Mouse (Mus musculus): ENCODE results near the gene Plcxd2. TPM values are rescaled to one million over a fixed set of nuclear protein-coding genes. Genes with fewer than 3 reads are reported as not detected.

Gene Plcxd2
- total RNA-seq, 2 experiments from 2014 or later: 0.45 to 0.50 TPM

- DNase-seq: no peak
These were observed 73.5 kb downstream of the Plcxd2 start for GRCm38 (mm10) chr16:45936521-45936920.

GRCm38 (mm10) chr16:45935956-45936483 is 74.0 kb downstream of the Plcxd2 start:
- no peak for DNase-seq

GRCm38 (mm10) chr16:45934721-45935407 is 75.2 kb downstream of the Plcxd2 start:
- no peak for DNase-seq

- no peak for DNase-seq
These were observed 79.7 kb downstream of the Plcxd2 start for GRCm38 (mm10) chr16:45930308-45930707.

- DNase-seq: no peak
These were observed 81.9 kb downstream of the Plcxd2 start for GRCm38 (mm10) chr16:45928090-45928489.

- no peak for DNase-seq
These were observed 82.4 kb downstream of the Plcxd2 start for GRCm38 (mm10) chr16:45927601-45928000.

- DNase-seq: no peak
These were observed 83.1 kb downstream of the Plcxd2 start for GRCm38 (mm10) chr16:45926875-45927274.

- no peak for DNase-seq
These were observed 86.1 kb downstream of the Plcxd2 start for GRCm38 (mm10) chr16:45923731-45924424.

GRCm38 (mm10) chr16:45922546-45923229 is 87.3 kb downstream of the Plcxd2 start:
- DNase-seq: peak; percentile 74

GRCm38 (mm10) chr16:45919572-45919971 is 90.4 kb downstream of the Plcxd2 start:
- DNase-seq: no peak

Other genes with a start within 250 kb of the Plcxd2 start
- gene Phldb2, start 56.6 kb downstream of the Plcxd2 start, total RNA-seq (2021): 10 to 100 TPM; 87.3 to 88.9 TPM
- gene Cd96, start 110.0 kb upstream of the Plcxd2 start, total RNA-seq (2021): not detected
- gene Gm4737, start 144.9 kb upstream of the Plcxd2 start, total RNA-seq (2021): 10 to 100 TPM; 18.7 to 21.9 TPM

Data from heart, postnatal 4 days (tissue).